Mouse (Mus musculus) spleen, adult 2 months (tissue): ENCODE data around the gene Fitm2. TPM values are rescaled to one million over a fixed set of nuclear protein-coding genes. Genes with fewer than 3 reads are reported as not detected.
"Not testable (repeated sequence)": the region's sequence is repeated elsewhere in the genome, so short reads cannot be mapped to it uniquely, and the experiment has no call there.

Source experiments
- DNase-seq, 2 experiments: peaks; one replicate each; pipeline versions ENCODE4 v3.0.0 to v3.0.0-alpha.2; 2012 to 2021; ENCODE audit warnings: low spot score in 2 of 2, low read depth in 1 of 2
- H3K27ac ChIP-seq: fragments of 200-500 bp; 2 replicates; pipeline ENCODE4 v1.5.1; 2012; ENCODE audit warnings: low read length, inconsistent platforms; ENCODE audit not compliant: insufficient read depth
- H3K27me3 ChIP-seq: fragments of 200-500 bp; 2 replicates; pipeline ENCODE4 v1.6.1; 2012; ENCODE audit warnings: mild to moderate bottlenecking, moderate library complexity, low read length, inconsistent platforms; ENCODE audit not compliant: control insufficient read depth, insufficient read depth
- H3K36me3 ChIP-seq: fragments of 200-500 bp; 2 replicates; pipeline ENCODE4 v1.6.1; 2012; ENCODE audit warnings: mild to moderate bottlenecking, low read length, inconsistent platforms; ENCODE audit not compliant: control insufficient read depth, insufficient read depth
- H3K4me1 ChIP-seq: fragments of 200-500 bp; 2 replicates; pipeline ENCODE4 v1.6.1; 2011; ENCODE audit warnings: inconsistent platforms; ENCODE audit not compliant: control insufficient read depth, insufficient read depth, insufficient read length
- H3K4me3 ChIP-seq: fragments of 200-500 bp; 2 replicates; pipeline ENCODE4 v1.5.1; 2011; ENCODE audit warnings: mild to moderate bottlenecking, inconsistent platforms; ENCODE audit not compliant: insufficient read depth, insufficient read length; ENCODE audit errors: extremely low read depth
- CTCF ChIP-seq: fragments of 200-500 bp; IDR thresholded peaks from 2 replicates; pipeline ENCODE4 v1.5.1; 2011; ENCODE audit warnings: mild to moderate bottlenecking, inconsistent platforms; ENCODE audit not compliant: insufficient read depth, insufficient read length, insufficient replicate concordance; ENCODE audit errors: extremely low read depth
- POLR2A ChIP-seq: fragments of 200-500 bp; IDR thresholded peaks from 2 replicates; pipeline ENCODE4 v1.6.1; 2011; ENCODE audit warnings: low read depth, low read length, inconsistent platforms
- WGBS: fragments of 180-500 bp; shearing (Covaris S2); methylation state at CpG from one replicate; pipeline ENCODE4 v1.1.7; 2018; 5-methylcytosine and 5-hydroxymethylcytosine counted together
- polyA plus RNA-seq: library from polyadenylated mRNA; depleted of rRNA; stranded (reverse); fragments of >200 nt; gene quantifications from 2 replicates; pipeline ENCODE4 v1.2.3, GENCODE M21; 2012

Gene Fitm2
- polyA plus RNA-seq, 1 experiment, result 3.7 TPM

GRCm38 (mm10) chr2:163463998-163464397, 8.4 kb downstream of the Fitm2 start:
- Histone ChIP-seq H3K27me3 (no peaks in the 10 kb centered on the region), H3K4me3 (no peak overlapping the region), H3K36me3 (peaks cover 2% of the 10 kb centered on the region), H3K4me1 (no peaks in the 10 kb centered on the region), H3K27ac (no peak overlapping the region)
- no peak for DNase-seq
- TF ChIP-seq CTCF (no peak), POLR2A (no peak)
- 81% methylated on average over 4 of the region's 4 CpGs for WGBS

DNA sequence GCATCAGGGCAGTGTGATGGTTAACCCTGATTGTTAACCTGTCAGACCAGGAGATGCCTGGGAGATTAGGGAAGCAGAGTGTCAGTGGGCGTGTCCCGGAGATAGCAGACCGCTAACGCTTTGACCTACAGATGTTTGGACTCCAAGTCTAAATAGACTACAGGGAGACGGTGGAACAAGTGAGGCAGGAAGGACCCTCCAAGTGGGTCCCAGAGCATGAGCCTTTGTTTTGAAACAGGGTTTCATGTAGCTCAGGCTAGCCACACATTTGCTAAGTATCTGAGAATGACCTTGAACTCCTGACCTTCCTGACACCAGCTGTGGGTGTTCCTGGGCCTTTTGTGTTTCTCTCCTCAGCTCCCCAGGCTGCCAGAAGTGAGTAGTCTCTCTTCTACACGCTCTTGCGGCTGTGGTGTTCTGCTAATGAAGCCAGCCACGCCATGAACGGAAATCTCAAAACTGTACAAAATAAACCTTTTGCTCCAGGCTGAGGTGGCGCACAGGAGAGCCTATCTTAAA, 9.1 kb downstream of the Fitm2 start:
- no peak overlapping the region for H3K4me3 ChIP-seq
- no peaks in the 10 kb centered on the region for H3K36me3 ChIP-seq
- DNase-seq, result no peak
- H3K27ac ChIP-seq, result no peak overlapping the region
- no peak for TF ChIP-seq CTCF
- no peak for TF ChIP-seq POLR2A
- no peaks in the 10 kb centered on the region for H3K27me3 ChIP-seq
- WGBS, result 79% methylated on average over 10 of the region's 10 CpGs
- H3K4me1 ChIP-seq, result no peaks in the 10 kb centered on the region

DNA sequence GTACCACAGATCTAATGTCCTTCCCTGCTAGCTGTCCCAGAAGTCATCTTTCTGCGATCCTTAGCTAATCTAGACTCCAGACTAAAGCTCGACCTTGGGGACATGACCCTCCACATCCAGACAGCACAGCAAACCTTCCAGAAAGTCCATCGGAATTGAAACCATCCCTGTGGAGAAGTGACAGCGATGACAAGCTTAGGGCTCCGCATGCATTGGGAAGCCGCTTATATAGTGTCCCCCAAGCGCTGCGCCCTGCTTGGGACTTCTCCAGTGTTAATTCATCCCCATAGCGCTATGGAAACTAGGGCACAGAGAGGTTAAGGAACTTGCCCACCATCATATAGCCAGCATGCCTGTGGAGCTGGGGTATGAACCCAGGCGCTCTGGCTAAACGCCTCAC, 9.6 kb downstream of the Fitm2 start:
- no peak for TF ChIP-seq POLR2A
- TF ChIP-seq CTCF, result no peak
- Histone ChIP-seq H3K27me3 (no peaks in the 10 kb centered on the region), H3K4me3 (no peak overlapping the region), H3K4me1 (no peaks in the 10 kb centered on the region), H3K27ac (no peak overlapping the region), H3K36me3 (no peaks in the 10 kb centered on the region)
- no peak for DNase-seq
- WGBS, result 82% methylated on average over 11 of the region's 11 CpGs

GRCm38 (mm10) chr2:163462386-163462785, 10.0 kb downstream of the Fitm2 start:
- no peak for TF ChIP-seq CTCF
- TF ChIP-seq POLR2A, result no peak
- H3K27me3 ChIP-seq, result no peaks in the 10 kb centered on the region
- no peaks in the 10 kb centered on the region for H3K4me1 ChIP-seq
- H3K36me3 ChIP-seq, result no peaks in the 10 kb centered on the region
- 83% methylated on average over 5 of the region's 5 CpGs for WGBS
- no peak overlapping the region for H3K27ac ChIP-seq
- no peak overlapping the region for H3K4me3 ChIP-seq
- DNase-seq, result no peak

GRCm38 (mm10) chr2:163461307-163461706, 11.1 kb downstream of the Fitm2 start:
- not testable (repeated sequence) for H3K27me3 ChIP-seq, H3K36me3 ChIP-seq, H3K4me1 ChIP-seq, DNase-seq, H3K27ac ChIP-seq, H3K4me3 ChIP-seq
- 86% methylated on average over 9 of the region's 9 CpGs for WGBS

- no peak for DNase-seq
- no peak overlapping the region for H3K4me3 ChIP-seq
- no peaks in the 10 kb centered on the region for H3K27me3 ChIP-seq
- 91% methylated on average over 8 of the region's 8 CpGs for WGBS
- H3K4me1 ChIP-seq, result no peaks in the 10 kb centered on the region
- H3K27ac ChIP-seq, result no peak overlapping the region
- TF ChIP-seq CTCF, result no peak
- no peak for TF ChIP-seq POLR2A
- no peaks in the 10 kb centered on the region for H3K36me3 ChIP-seq
Observed at GRCm38 (mm10) chr2:163460622-163461021, 11.8 kb downstream of the Fitm2 start.

DNA sequence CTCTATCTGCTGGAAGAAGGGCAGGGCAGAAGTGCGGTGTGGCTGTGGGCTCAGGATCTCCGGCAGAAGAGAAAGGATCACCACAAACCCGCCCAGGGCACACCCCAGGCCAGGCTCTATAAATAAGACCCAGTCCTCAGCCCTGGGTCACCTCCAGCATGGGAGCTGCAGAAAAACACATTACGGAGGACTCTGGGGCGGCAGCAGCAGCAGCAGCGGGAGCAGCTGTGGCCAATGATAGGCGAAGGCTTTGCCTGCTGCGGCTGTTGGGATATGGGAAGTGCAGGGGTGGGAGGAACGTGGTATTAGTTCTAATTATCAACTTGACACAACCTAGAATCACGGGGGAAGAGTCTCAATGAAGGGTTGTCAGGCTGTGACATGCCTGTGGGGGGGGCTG, 13.0 kb downstream of the Fitm2 start:
- WGBS, result 45% methylated on average over 10 of the region's 10 CpGs

More for the DNA sequence above, 13.0 kb downstream of the Fitm2 start:
- Histone ChIP-seq H3K27ac (no peak overlapping the region), H3K4me3 (no peak overlapping the region), H3K27me3 (no peaks in the 10 kb centered on the region), H3K36me3 (no peaks in the 10 kb centered on the region), H3K4me1 (no peaks in the 10 kb centered on the region)
- no peak for TF ChIP-seq POLR2A
- TF ChIP-seq CTCF, result no peak
- no peak for DNase-seq
